Mouse (Mus musculus) embryonic facial prominence, embryonic 15.5 days (tissue): ENCODE measurements around the gene Lrtm2. TPM values are rescaled to one million over a fixed set of nuclear protein-coding genes. Genes with fewer than 3 reads are reported as not detected.

Experiments
- ATAC-seq: fragments of 200-750 bp; cut with Nextera tagmentation; 2 replicates; pipeline ENCODE4 v1.8.0; 2017; ENCODE audit warnings: low read depth, moderate TSS enrichment; ENCODE audit not compliant: insufficient number of reproducible peaks, low FRiP score, low TSS enrichment
- H3K27ac ChIP-seq: fragments of 300-500 bp; sonication (generic); replicated peaks from 2 replicates; pipeline ENCODE4 v1.5.1; 2015; ENCODE audit warnings: mild to moderate bottlenecking, inconsistent platforms
- H3K27me3 ChIP-seq: fragments of 300-500 bp; sonication (generic); 2 replicates; pipeline ENCODE4 v1.6.1; 2015; ENCODE audit warnings: inconsistent platforms
- H3K36me3 ChIP-seq: fragments of 300-500 bp; sonication (generic); 2 replicates; pipeline ENCODE4 v1.6.1; 2015; ENCODE audit warnings: mild to moderate bottlenecking, inconsistent platforms
- H3K4me1 ChIP-seq: fragments of 300-500 bp; sonication (generic); 2 replicates; pipeline ENCODE4 v1.6.1; 2015; ENCODE audit warnings: inconsistent platforms
- H3K4me2 ChIP-seq: fragments of 300-500 bp; sonication (generic); replicated peaks from 2 replicates; pipeline ENCODE4 v1.6.1; 2015; ENCODE audit warnings: mild to moderate bottlenecking, inconsistent platforms
- H3K4me3 ChIP-seq: fragments of 300-500 bp; sonication (generic); replicated peaks from 2 replicates; pipeline ENCODE4 v1.5.1; 2015; ENCODE audit warnings: mild to moderate bottlenecking, inconsistent platforms
- H3K9ac ChIP-seq: fragments of 300-500 bp; sonication (generic); 2 replicates; pipeline ENCODE4 v1.6.1; 2015; ENCODE audit warnings: inconsistent platforms
- H3K9me3 ChIP-seq: fragments of 300-500 bp; sonication (generic); replicated peaks from 2 replicates; pipeline ENCODE4 v1.6.1; 2016; ENCODE audit warnings: inconsistent platforms
- WGBS: fragments of 180-500 bp; shearing (Covaris S2); methylation state at CpG from one replicate; pipeline ENCODE4 v1.1.7; 2015; 5-methylcytosine and 5-hydroxymethylcytosine counted together
- polyA plus RNA-seq: library from polyadenylated mRNA; unstranded; fragments of >200 nt; fragmentation: Nextera tagmentation; extraction: Ambion mirVana; gene quantifications from 2 replicates; pipeline ENCODE4 v1.2.1, GENCODE M21; 2015

Lrtm2 gene
- polyA plus RNA-seq, 1 experiment from 2014 or later = 0.13 TPM

DNA sequence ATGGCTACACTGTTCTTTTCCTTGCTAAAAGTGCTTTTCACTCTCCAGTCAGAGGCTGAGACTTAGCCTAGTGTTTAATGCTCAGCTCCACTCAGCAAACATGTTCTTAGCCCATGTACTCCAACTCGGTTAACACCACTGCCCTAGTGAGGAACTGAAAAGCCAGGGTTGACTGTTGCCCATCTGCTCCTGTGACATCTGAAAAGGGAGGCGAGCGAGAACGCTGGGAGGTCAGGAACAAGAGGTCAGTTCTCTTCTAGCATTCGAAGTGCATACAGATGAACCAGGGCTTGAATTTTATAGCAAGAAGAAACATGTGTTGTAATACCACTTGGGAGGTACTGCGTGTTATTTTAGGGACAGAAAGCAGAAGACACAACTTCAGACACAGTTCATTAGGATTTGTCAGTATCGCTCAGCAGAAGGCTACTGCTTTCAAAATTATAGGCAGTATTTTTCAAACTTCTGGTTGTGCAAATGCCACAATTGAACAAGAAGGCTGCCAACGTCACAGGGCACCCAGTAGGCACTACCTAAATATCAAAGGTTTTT, 27.5 kb upstream of the Lrtm2 start:
- no peak overlapping the region for H3K4me2 ChIP-seq
- H3K9me3 ChIP-seq = no peaks in the 10 kb centered on the region
- H3K9ac ChIP-seq = no peak overlapping the region
- H3K27ac ChIP-seq = no peak overlapping the region
- H3K4me3 ChIP-seq = no peak overlapping the region
- no peak for ATAC-seq
- H3K36me3 ChIP-seq = peaks cover 79% of the 10 kb centered on the region
- WGBS = 89% methylated on average over 8 of the region's 8 CpGs
- no peaks in the 10 kb centered on the region for H3K27me3 ChIP-seq
- H3K4me1 ChIP-seq = no peaks in the 10 kb centered on the region

DNA sequence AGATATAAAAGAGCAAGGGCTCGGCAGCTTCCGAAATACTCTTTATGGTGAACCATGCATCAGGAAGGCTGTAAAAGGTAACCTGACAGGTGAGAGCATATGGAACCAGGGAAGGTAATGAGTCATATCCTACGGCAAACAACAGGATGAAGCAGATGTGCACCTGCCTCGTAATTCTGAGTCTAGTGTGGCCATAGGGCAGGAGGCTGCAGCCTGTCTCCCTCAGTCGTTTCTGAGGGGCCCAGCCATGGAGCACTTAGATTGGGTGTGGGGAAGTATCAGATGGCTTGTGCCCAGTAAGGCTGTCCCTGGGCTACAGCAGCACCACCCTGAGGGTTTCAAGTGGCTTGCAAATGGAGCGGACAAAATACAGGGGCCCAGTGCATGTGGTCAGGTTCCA, 21.9 kb upstream of the Lrtm2 start:
- 80% methylated on average over 6 of the region's 6 CpGs for WGBS
- Histone ChIP-seq H3K9ac (no peak overlapping the region), H3K36me3 (peaks cover 43% of the 10 kb centered on the region), H3K4me1 (no peaks in the 10 kb centered on the region), H3K27me3 (no peaks in the 10 kb centered on the region), H3K9me3 (no peaks in the 10 kb centered on the region), H3K4me3 (no peak overlapping the region), H3K4me2 (no peak overlapping the region), H3K27ac (no peak overlapping the region)
- ATAC-seq = no peak

DNA sequence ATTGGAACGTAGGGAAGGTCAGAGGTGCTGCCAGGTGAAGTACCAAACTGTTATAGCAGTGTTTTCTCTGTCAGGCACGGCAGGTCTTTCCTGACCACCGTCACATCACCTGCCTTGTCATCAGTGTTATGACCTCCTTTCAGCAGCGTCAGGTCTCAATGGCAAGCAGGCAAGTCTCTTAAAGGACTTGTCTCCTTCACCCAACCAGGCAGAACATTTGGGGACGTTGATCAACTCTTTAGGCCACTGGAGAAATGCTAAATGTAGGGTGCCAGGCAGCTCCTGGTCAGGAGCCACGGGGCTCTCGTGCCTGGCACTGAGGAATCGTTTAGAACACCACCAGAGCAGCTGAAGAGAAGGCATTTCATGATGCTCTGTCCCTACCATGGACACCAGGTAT, 21.1 kb upstream of the Lrtm2 start:
- Histone ChIP-seq H3K4me2 (no peak overlapping the region), H3K27ac (no peak overlapping the region), H3K36me3 (peaks cover 36% of the 10 kb centered on the region), H3K4me1 (no peaks in the 10 kb centered on the region), H3K27me3 (no peaks in the 10 kb centered on the region), H3K4me3 (no peak overlapping the region), H3K9ac (no peak overlapping the region), H3K9me3 (no peaks in the 10 kb centered on the region)
- WGBS = 83% methylated on average over 8 of the region's 8 CpGs
- no peak for ATAC-seq

DNA sequence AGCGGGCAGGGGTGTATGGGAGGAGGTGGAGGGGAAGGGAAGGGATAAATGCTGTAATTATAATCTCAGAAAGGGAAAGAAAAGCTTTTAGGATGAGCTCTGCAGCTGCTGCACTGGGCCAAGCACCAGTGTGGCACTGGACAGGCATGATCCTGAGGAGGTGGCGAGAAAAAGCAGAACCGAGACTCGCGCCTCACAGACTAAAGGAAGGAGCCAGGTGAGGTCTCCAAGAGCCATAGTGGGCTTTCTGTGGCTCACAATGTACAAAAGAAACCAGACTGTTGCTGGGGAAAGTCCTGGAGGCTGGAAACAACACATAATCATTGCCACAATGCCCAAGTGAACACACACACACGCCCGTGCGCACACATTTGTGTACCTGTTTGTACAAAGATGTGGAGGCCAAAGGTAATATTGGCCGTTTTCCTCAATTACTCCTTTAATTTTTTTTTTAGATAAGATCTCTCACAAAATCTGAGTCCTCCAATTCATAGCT, 20.2 kb upstream of the Lrtm2 start:
- Histone ChIP-seq H3K9ac (no peak overlapping the region), H3K9me3 (no peaks in the 10 kb centered on the region), H3K4me2 (no peak overlapping the region), H3K36me3 (peaks cover 27% of the 10 kb centered on the region), H3K27me3 (no peaks in the 10 kb centered on the region), H3K4me1 (no peaks in the 10 kb centered on the region), H3K27ac (no peak overlapping the region), H3K4me3 (no peak overlapping the region)
- ATAC-seq = no peak
- 87% methylated on average over 9 of the region's 9 CpGs for WGBS

DNA sequence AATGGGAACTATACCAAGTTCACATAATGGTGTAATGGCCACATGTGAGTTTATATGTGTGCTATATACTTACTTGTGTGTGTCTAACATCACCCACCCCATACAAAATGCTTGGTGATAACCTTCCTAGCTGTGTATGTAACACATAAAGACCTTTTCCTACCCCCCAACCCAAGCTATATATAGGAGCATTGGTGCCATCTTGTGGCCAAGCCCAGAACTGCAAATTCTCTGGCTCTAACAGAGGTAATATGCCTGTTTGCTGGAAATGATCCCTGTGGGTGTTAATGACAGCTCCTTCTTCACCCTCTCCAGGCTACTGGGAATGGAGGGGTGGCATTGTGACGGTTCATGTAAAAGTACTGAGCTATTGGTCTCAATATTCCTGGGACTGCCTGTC, 17.7 kb upstream of the Lrtm2 start:
- Histone ChIP-seq H3K4me2 (no peak overlapping the region), H3K27me3 (no peaks in the 10 kb centered on the region), H3K36me3 (peaks cover 6% of the 10 kb centered on the region), H3K9me3 (no peaks in the 10 kb centered on the region), H3K4me1 (no peaks in the 10 kb centered on the region), H3K9ac (no peak overlapping the region), H3K4me3 (no peak overlapping the region), H3K27ac (no peak overlapping the region)
- 0% methylated on average over 1 of the region's 1 CpGs for WGBS
- ATAC-seq = no peak

DNA sequence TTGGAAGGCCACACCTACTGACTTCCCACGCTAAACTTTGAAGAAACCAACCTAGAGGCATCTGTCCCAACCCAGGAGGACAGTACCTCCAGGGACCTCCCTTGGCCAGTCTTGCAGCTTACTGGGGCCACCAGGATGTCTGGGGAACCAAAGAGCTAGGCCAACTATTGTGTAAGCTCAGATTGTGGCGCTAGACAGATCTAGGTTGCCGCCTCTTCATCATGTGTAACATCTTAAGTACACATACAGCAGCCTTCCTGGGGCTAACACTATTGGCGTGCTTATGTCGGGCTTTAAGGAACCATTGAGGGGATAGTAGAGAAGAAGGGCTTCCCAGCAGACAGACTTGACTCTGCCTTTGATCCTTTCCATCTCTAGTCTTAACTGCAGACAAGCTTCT, 17.2 kb upstream of the Lrtm2 start:
- 80% methylated on average over 5 of the region's 5 CpGs for WGBS
- no peaks in the 10 kb centered on the region for H3K9me3 ChIP-seq
- H3K4me2 ChIP-seq = no peak overlapping the region
- no peaks in the 10 kb centered on the region for H3K4me1 ChIP-seq
- no peak overlapping the region for H3K9ac ChIP-seq
- no peaks in the 10 kb centered on the region for H3K27me3 ChIP-seq
- no peak overlapping the region for H3K27ac ChIP-seq
- H3K4me3 ChIP-seq = no peak overlapping the region
- H3K36me3 ChIP-seq = 0 out of 2 replicates have a peak, but pooled peaks cover 3% of the 10 kb centered on the region
- no peak for ATAC-seq

DNA sequence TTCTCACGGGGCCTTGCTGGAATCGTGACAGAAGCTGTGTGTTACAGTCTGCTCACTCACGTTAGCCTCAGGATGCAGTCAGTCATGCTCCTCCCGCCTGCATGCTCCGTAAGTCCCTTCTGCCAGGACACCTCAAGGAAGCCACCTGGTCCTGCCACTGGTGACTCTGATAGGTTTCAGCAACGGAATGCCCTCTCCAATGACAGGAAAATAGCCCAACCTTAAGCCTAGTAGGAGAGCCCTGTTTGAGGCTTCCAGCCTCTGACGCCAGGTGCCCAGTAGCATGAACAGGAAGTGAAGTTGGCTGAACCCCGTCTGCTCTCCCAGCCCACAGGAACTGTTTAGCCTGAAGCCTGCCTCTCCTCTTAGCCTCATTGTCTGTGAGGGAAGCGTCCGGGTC, 15.7 kb upstream of the Lrtm2 start:
- Histone ChIP-seq H3K27me3 (no peaks in the 10 kb centered on the region), H3K4me1 (no peaks in the 10 kb centered on the region), H3K4me2 (no peak overlapping the region), H3K27ac (no peak overlapping the region), H3K36me3 (no peaks in the 10 kb centered on the region), H3K9me3 (no peaks in the 10 kb centered on the region), H3K4me3 (no peak overlapping the region), H3K9ac (no peak overlapping the region)
- ATAC-seq = no peak
- WGBS = 51% methylated on average over 10 of the region's 10 CpGs

DNA sequence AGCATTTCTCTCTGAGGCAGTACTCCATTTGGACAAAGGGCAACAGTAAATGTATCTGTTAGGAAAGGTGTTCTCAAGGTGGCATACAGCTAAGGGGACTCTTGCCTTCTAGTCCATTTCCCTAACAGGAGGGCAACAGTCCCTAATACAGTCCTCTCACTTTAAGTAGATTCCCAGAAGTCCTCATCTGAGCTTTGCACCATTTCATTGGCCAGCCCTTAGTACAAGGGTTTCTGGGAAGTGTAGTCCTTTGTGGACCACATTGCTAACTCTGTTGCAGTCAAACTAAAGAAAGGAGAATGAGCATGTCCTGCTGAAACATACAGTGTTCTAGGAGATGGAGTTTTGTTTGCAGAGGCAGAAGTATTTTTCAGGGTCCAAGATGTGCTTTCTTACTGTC, 10.8 kb upstream of the Lrtm2 start:
- ATAC-seq = no peak

DNA sequence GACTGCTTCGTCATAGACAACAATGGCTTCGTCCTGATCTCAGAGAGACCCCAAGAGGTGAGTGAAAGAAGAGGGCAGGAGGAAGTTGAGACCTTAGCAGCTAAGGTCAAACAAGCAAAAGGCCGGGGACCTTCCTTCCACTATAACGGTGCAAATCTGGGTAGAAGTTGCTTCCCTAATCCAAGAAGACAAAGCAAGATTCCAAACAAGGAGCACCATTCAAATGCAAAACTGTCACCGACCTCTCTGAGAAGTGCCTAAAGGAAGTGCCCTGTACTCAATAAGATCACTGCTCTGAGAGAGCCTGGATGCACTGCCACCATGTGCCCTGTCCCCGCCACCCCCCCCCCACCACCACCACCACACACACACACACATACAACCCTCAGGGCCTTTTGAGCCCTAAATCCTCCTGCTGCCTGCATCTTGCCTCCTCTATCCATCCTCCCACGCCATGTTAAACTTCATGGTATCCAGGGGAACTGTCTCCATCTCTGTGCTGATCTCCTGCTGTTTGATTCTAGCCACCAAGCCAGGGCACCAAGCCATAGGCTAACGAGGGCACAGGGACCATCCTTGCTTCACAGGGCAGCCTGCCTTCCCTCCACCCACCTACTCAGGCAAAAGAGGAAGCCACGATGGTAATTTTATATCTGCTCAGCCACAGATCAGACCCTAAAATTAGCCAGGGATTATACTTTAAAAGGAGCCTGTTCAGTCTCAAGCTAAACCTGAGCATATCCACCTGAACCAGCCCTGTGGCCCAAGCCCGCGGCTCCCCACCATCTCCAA, 7.8 kb upstream of the Lrtm2 start:
- Histone ChIP-seq H3K27me3 (no peaks in the 10 kb centered on the region), H3K4me3 (no peak overlapping the region), H3K9ac (no peak overlapping the region), H3K4me1 (no peaks in the 10 kb centered on the region), H3K27ac (no peak overlapping the region), H3K9me3 (no peaks in the 10 kb centered on the region), H3K36me3 (no peaks in the 10 kb centered on the region), H3K4me2 (no peak overlapping the region)
- 30% methylated on average over 11 of the region's 11 CpGs for WGBS
- no peak for ATAC-seq

More for the DNA sequence above, 10.8 kb upstream of the Lrtm2 start:
- Histone ChIP-seq H3K4me3 (no peak overlapping the region), H3K4me2 (no peak overlapping the region), H3K9me3 (no peaks in the 10 kb centered on the region), H3K36me3 (no peaks in the 10 kb centered on the region), H3K27ac (no peak overlapping the region), H3K9ac (no peak overlapping the region), H3K4me1 (no peaks in the 10 kb centered on the region), H3K27me3 (no peaks in the 10 kb centered on the region)

DNA sequence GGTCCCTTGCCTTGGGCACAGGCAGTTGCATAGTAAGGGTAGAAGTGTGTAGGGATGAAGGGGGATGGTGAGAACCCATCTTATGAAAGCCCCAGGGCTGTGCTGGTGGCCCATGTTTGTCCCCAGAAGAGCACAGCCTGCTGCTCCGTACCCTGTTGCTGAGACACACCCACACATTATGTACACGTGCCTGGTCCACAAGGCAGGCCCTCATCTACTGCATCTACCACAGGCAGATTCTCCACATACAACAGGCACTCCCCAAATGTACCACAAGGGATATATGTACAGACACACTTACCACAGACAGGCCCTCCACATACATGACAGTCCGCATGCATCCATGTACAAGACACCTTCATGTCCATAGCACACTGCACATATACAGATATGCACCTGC, 6.7 kb upstream of the Lrtm2 start:
- WGBS = 59% methylated on average over 3 of the region's 3 CpGs

DNA sequence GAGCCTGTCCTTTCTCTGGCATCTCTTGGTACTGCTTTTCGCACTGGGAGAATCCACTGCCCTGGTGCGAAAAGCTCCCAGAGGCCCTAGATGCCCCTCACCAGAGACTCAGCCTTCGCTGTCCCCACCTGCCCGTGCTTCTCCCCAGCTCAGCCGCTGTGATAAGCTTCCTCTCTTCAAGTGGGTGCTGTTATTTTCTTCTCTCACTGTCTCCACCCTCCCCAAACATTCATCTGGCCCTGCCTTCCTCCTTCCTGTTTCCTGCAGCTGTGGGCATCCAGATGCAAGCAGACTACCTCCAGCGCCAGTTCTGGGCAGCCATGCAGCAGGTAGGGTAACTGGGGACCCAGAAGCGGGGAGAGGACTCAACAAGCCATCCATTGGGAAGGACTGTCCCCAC, 5.6 kb upstream of the Lrtm2 start:
- 83% methylated on average over 7 of the region's 7 CpGs for WGBS
- H3K27me3 ChIP-seq = peaks cover 13% of the 10 kb centered on the region
- H3K4me3 ChIP-seq = no peak overlapping the region

More for the DNA sequence above, 6.7 kb upstream of the Lrtm2 start:
- H3K4me3 ChIP-seq = no peak overlapping the region
- no peak overlapping the region for H3K9ac ChIP-seq
- H3K4me2 ChIP-seq = no peak overlapping the region
- H3K36me3 ChIP-seq = no peaks in the 10 kb centered on the region
- H3K27me3 ChIP-seq = peaks cover 3% of the 10 kb centered on the region; the same call in 1 of the 2 replicates
- no peaks in the 10 kb centered on the region for H3K9me3 ChIP-seq
- no peak overlapping the region for H3K27ac ChIP-seq
- no peak for ATAC-seq
- H3K4me1 ChIP-seq = no peaks in the 10 kb centered on the region

DNA sequence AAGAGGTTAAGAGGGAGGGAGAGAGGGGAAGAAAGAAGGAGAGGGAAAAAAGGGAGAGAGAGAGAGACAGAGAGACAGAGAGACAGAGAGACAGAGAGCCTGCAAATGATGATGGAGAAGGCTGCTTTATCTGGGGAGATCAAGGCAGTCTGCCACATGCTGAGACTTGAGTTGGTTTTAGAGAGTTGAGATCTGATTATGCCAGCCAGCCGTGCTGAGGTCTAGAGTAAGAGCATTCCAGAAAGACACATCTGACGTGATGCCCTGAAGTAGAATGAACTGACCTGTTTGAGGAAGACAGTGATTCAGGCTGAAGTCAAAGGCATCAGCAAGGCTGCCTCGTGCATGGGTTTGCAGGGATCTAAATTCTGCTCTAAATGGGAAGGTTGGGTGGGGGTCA, 3.3 kb upstream of the Lrtm2 start:
- H3K4me2 ChIP-seq = no peak overlapping the region
- H3K27me3 ChIP-seq = peaks cover 36% of the 10 kb centered on the region
- no peak overlapping the region for H3K9ac ChIP-seq
- no peaks in the 10 kb centered on the region for H3K9me3 ChIP-seq
- 27% methylated on average over 3 of the region's 3 CpGs for WGBS
- no peak for ATAC-seq
- H3K36me3 ChIP-seq = no peaks in the 10 kb centered on the region
- no peak overlapping the region for H3K4me3 ChIP-seq
- no peak overlapping the region for H3K27ac ChIP-seq
- H3K4me1 ChIP-seq = peaks cover 21% of the 10 kb centered on the region

More for the DNA sequence above, 5.6 kb upstream of the Lrtm2 start:
- Histone ChIP-seq H3K4me2 (no peak overlapping the region), H3K9ac (no peak overlapping the region), H3K27ac (no peak overlapping the region), H3K9me3 (no peaks in the 10 kb centered on the region), H3K4me1 (no peaks in the 10 kb centered on the region), H3K36me3 (no peaks in the 10 kb centered on the region)
- ATAC-seq = no peak
